Mouse (Mus musculus): ENCODE results near the gene Axl. TPM values are rescaled to one million over a fixed set of nuclear protein-coding genes. Genes with fewer than 3 reads are reported as not detected.
A peak's percentile ranks its signal among the peaks of the same experiment; 100 is the strongest.

Axl gene
- polyA plus RNA-seq, 1 experiment: 31.0 TPM

DNA sequence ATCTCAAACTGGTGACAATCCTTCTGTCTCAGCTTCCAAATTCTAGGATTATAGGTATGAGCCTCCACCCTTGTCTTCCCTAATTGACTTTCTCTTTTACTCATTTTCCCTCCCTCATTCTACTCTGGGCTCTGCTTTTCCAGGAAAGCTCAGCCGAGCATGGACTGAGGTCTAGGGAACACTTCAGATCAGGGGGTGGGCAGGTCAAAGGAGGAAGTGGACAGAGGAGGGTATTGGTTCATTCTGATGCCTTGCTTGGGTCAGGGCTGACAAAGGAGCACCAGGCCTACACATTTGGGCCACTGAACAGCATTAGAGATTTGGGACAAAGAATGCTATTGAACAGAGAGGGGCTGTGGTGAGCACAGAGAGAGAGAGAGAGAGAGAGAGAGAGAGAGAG lies 3.7 kb downstream of the Axl start:
- no peak overlapping the region for H3K4me3 ChIP-seq (ENCODE audit: insufficient read depth, low read depth, low read length)
- 28% methylated on average over 1 of the region's 1 CpGs for WGBS
- DNase-seq: no peak
- H3K36me3 ChIP-seq (ENCODE audit: control insufficient read depth, insufficient read depth, low read length): no peaks in the 10 kb centered on the region
- H3K27me3 ChIP-seq (replicated peaks; ENCODE audit: control insufficient read depth, insufficient read depth, low read length): no peaks in the 10 kb centered on the region
- no peak overlapping the region for H3K27ac ChIP-seq (ENCODE audit: insufficient read depth, low read depth, low read length)
- peaks cover 6% of the 10 kb centered on the region; the same call in 1 of the 2 replicates for H3K4me1 ChIP-seq (ENCODE audit: control insufficient read depth, insufficient read depth, low read length)
- TF ChIP-seq POLR2A (IDR thresholded peaks at IDR 0.05; ENCODE audit: low read depth, low read length): no peak
- no peak for TF ChIP-seq CTCF (conservative IDR thresholded peaks at IDR 0.05; ENCODE audit: insufficient read depth, insufficient read length, low read depth, low read length)

DNA sequence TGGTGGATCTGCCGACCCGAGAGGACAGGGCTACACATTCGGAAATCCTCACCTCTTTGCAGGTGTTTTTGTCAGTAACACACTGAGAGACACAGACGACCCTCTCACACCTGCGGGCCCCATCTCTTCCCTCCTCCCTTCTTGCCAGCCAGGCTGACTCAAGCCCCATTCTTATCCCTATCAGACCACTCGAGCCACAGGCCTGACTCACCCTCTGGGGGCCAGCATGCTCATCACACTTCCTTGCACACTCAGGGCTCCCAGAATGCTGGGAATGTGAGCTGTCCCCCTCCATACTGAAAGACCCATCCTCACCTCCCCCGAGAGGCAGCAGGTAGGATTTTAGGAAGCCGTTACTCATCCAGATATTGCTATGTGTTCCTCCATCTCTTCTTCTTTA lies 4.8 kb downstream of the Axl start:
- WGBS: 69% methylated on average over 8 of the region's 8 CpGs
- no peak overlapping the region for H3K27ac ChIP-seq (ENCODE audit: insufficient read depth, low read depth, low read length)
- DNase-seq: no peak

DNA sequence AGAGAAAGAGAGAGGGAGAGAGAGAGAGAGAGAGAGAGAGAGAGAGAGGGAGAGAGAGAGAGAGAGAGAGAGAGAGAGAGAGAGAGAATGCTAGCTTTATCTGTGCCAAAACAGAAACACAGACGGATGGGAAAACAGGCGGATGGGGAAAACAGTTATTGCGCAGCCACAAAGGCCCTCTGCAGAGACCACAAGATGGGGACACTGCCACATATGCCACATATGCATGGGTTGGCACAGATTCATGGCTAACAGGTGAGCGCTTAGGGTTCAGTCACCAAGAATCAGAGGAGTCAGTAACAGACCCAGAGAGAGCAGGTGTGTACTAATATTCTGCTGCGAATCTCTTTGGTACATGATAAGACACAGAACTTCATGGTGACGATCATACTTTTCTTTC lies 5.8 kb downstream of the Axl start:
- no peak overlapping the region for H3K4me3 ChIP-seq (ENCODE audit: insufficient read depth, low read depth, low read length)
- no peak for DNase-seq
- H3K27ac ChIP-seq (ENCODE audit: insufficient read depth, low read depth, low read length): peak overlapping the region; percentile 39; the same call in 1 of the 2 replicates
- peaks cover 6% of the 10 kb centered on the region; the same call in 1 of the 2 replicates for H3K4me1 ChIP-seq (ENCODE audit: control insufficient read depth, insufficient read depth, low read length)
- 76% methylated on average over 6 of the region's 6 CpGs for WGBS
- H3K36me3 ChIP-seq (ENCODE audit: control insufficient read depth, insufficient read depth, low read length): no peaks in the 10 kb centered on the region
- no peaks in the 10 kb centered on the region for H3K27me3 ChIP-seq (replicated peaks; ENCODE audit: control insufficient read depth, insufficient read depth, low read length)
- TF ChIP-seq CTCF (conservative IDR thresholded peaks at IDR 0.05; ENCODE audit: insufficient read depth, insufficient read length, low read depth, low read length) (no peak), POLR2A (IDR thresholded peaks at IDR 0.05; ENCODE audit: low read depth, low read length) (no peak)

More for the DNA sequence above, 4.8 kb downstream of the Axl start:
- no peak overlapping the region for H3K4me3 ChIP-seq (ENCODE audit: insufficient read depth, low read depth, low read length)
- no peaks in the 10 kb centered on the region for H3K36me3 ChIP-seq (ENCODE audit: control insufficient read depth, insufficient read depth, low read length)
- TF ChIP-seq POLR2A (IDR thresholded peaks at IDR 0.05; ENCODE audit: low read depth, low read length): no peak
- TF ChIP-seq CTCF (conservative IDR thresholded peaks at IDR 0.05; ENCODE audit: insufficient read depth, insufficient read length, low read depth, low read length): no peak
- peaks cover 6% of the 10 kb centered on the region; the same call in 1 of the 2 replicates for H3K4me1 ChIP-seq (ENCODE audit: control insufficient read depth, insufficient read depth, low read length)
- no peaks in the 10 kb centered on the region for H3K27me3 ChIP-seq (replicated peaks; ENCODE audit: control insufficient read depth, insufficient read depth, low read length)

DNA sequence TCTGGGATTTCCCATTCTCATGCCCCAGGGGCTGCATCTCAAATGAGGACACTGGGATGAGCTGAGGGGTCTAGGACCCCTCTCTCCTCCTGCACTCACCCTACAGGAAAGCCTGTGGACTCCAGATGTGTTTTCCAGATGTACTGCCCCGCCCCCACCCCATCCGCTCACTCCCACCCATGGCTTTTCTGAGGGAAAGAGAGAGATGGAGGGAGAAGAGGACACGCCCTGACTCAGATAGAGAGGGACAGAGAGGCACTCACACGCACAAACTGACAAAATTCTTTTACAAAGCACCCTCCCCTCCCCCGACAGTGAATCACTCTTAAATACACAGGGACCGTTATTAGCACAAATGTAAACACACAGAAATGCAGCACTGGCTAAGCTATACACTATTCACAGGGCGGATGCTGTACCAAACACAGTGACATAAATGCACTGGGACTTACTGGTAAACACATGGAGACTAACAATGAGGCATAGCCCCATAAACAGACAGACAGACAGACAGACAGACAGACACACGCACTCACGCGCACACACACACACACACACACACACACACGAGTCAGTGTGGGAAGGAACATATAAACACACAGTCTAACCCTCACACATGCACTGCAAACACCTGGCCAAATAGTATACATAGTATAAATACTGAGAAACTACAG lies 6.4 kb downstream of the Axl start:
- 45% methylated on average over 11 of the region's 11 CpGs for WGBS
- H3K36me3 ChIP-seq (ENCODE audit: control insufficient read depth, insufficient read depth, low read length): no peaks in the 10 kb centered on the region
- H3K27ac ChIP-seq (ENCODE audit: insufficient read depth, low read depth, low read length): peak overlapping the region; percentile 65
- no peaks in the 10 kb centered on the region for H3K27me3 ChIP-seq (replicated peaks; ENCODE audit: control insufficient read depth, insufficient read depth, low read length)
- H3K4me1 ChIP-seq (ENCODE audit: control insufficient read depth, insufficient read depth, low read length): peaks cover 6% of the 10 kb centered on the region; the same call in 1 of the 2 replicates
- TF ChIP-seq CTCF (conservative IDR thresholded peaks at IDR 0.05; ENCODE audit: insufficient read depth, insufficient read length, low read depth, low read length): no peak
- no peak for TF ChIP-seq POLR2A (IDR thresholded peaks at IDR 0.05; ENCODE audit: low read depth, low read length)
- DNase-seq: no peak
- peak overlapping the region; percentile 19; the same call in 1 of the 2 replicates for H3K4me3 ChIP-seq (ENCODE audit: insufficient read depth, low read depth, low read length)

DNA sequence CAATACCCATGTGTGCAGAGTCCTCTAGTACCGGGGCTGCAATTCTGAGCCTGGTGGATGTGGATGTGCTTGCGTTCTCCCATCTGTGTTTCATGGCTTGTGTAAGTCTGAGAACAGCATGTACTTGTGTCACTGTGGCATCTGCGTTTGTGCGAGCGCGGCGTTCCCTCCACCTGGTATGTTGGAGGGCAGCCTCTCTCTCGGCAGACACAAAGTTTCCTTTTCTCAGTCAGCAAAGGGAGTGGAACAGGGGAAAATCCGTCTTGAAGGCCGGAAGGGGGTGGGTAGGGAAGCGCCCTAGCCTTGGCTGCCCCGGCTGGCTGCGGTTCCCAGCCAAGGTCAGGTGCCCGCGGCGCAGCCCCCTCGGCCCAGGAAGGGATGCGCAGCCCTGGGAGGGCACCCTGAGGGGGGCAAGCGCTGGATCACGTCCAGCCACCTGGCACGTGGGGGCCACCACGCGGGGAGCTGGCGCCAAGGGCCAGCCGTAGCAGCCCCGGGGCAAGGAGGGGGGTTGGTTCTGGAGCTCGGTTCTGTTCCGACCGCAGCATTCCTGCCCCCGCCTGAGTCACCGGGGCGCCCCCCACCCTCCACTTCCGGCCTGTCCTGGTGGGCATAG lies 7.1 kb downstream of the Axl start:
- no peak for TF ChIP-seq CTCF (conservative IDR thresholded peaks at IDR 0.05; ENCODE audit: insufficient read depth, insufficient read length, low read depth, low read length)
- no peak for TF ChIP-seq POLR2A (IDR thresholded peaks at IDR 0.05; ENCODE audit: low read depth, low read length)
- WGBS: 4% methylated on average over 33 of the region's 33 CpGs

DNA sequence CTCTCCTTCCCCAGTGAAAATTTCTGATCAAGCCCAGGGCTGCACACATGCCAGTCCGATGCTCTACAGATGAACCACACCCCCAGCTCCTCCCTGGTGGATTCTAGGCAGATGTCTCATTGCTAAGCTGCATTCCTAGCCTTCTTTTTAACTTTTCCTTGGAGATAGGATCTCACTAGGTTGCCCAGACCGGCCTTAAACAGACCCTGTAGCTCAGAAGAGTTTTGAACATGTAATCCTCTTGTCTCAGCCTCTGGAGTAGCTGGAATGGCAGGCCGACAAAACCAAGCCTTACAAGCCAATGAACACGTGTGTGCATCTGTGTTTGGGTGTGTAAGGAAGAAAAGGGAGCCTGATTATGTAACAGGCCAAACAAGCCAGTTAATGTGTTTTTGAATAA lies 7.8 kb downstream of the Axl start:
- Histone ChIP-seq H3K4me1 (ENCODE audit: control insufficient read depth, insufficient read depth, low read length) (peaks cover 6% of the 10 kb centered on the region; the same call in 1 of the 2 replicates), H3K27me3 (replicated peaks; ENCODE audit: control insufficient read depth, insufficient read depth, low read length) (no peaks in the 10 kb centered on the region), H3K36me3 (ENCODE audit: control insufficient read depth, insufficient read depth, low read length) (no peaks in the 10 kb centered on the region), H3K27ac (ENCODE audit: insufficient read depth, low read depth, low read length) (peak overlapping the region; percentile 7), H3K4me3 (ENCODE audit: insufficient read depth, low read depth, low read length) (no peak overlapping the region)
- DNase-seq: no peak
- TF ChIP-seq CTCF (conservative IDR thresholded peaks at IDR 0.05; ENCODE audit: insufficient read depth, insufficient read length, low read depth, low read length) (no peak), POLR2A (IDR thresholded peaks at IDR 0.05; ENCODE audit: low read depth, low read length) (no peak)
- whole genome bisulfite sequencing: 67% methylated on average over 4 of the region's 4 CpGs

More for the DNA sequence above, 7.1 kb downstream of the Axl start:
- no peaks in the 10 kb centered on the region for H3K36me3 ChIP-seq (ENCODE audit: control insufficient read depth, insufficient read depth, low read length)
- H3K4me3 ChIP-seq (ENCODE audit: insufficient read depth, low read depth, low read length): peak overlapping the region; percentile 19; the same call in 1 of the 2 replicates
- peaks cover 6% of the 10 kb centered on the region; the same call in 1 of the 2 replicates for H3K4me1 ChIP-seq (ENCODE audit: control insufficient read depth, insufficient read depth, low read length)
- no peaks in the 10 kb centered on the region for H3K27me3 ChIP-seq (replicated peaks; ENCODE audit: control insufficient read depth, insufficient read depth, low read length)
- H3K27ac ChIP-seq (ENCODE audit: insufficient read depth, low read depth, low read length): peak overlapping the region; percentile 7
- DNase-seq: peak; percentile 32

DNA sequence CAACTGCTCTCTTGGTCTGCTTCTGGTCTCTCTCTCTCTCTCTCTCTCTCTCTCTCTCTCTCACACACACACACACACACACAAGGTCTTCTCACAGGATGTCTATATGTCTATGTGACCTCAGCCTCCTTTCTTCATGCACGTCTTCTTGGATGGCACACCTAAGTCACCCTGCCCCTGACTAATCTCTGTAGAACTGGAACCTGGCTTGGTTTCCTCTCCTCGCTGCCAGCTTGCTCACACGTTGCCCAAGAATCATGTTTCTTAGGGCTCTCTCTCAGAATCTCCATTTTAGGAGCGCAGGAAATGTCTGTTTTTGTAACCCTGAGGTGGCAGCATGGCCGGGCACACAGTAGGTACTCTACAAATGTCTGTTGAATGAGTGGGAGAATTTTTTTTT lies 8.5 kb downstream of the Axl start:
- 90% methylated on average over 5 of the region's 5 CpGs for WGBS

More for the DNA sequence above, 8.5 kb downstream of the Axl start:
- no peaks in the 10 kb centered on the region for H3K36me3 ChIP-seq (ENCODE audit: control insufficient read depth, insufficient read depth, low read length)
- H3K27me3 ChIP-seq (replicated peaks; ENCODE audit: control insufficient read depth, insufficient read depth, low read length): no peaks in the 10 kb centered on the region
- H3K4me3 ChIP-seq (ENCODE audit: insufficient read depth, low read depth, low read length): no peak overlapping the region
- TF ChIP-seq POLR2A (IDR thresholded peaks at IDR 0.05; ENCODE audit: low read depth, low read length) (no peak), CTCF (conservative IDR thresholded peaks at IDR 0.05; ENCODE audit: insufficient read depth, insufficient read length, low read depth, low read length) (no peak)
- no peak overlapping the region for H3K27ac ChIP-seq (ENCODE audit: insufficient read depth, low read depth, low read length)
- no peak for DNase-seq
- H3K4me1 ChIP-seq (ENCODE audit: control insufficient read depth, insufficient read depth, low read length): peaks cover 6% of the 10 kb centered on the region; the same call in 1 of the 2 replicates

Measured in kidney, adult 2 months (tissue).